Mouse (Mus musculus) intestine, postnatal 0 days (tissue): ENCODE measurements around the gene Slc41a2. TPM values are rescaled to one million over a fixed set of nuclear protein-coding genes. Genes with fewer than 3 reads are reported as not detected.
"Not testable (repeated sequence)": the region's sequence is repeated elsewhere in the genome, so short reads cannot be mapped to it uniquely, and the experiment has no call there.

ENCODE experiments used
- ATAC-seq: fragments of 200-750 bp; cut with Nextera tagmentation; 2 replicates; pipeline ENCODE4 v1.8.0; 2017; ENCODE audit warnings: mild to moderate bottlenecking, moderate TSS enrichment, moderate library complexity
- H3K27ac ChIP-seq: fragments of 300-500 bp; sonication (generic); 2 replicates; pipeline ENCODE4 v1.5.1; 2014; ENCODE audit warnings: mild to moderate bottlenecking, low read depth, low read length, moderate library complexity
- H3K27me3 ChIP-seq: fragments of 300-500 bp; sonication (generic); replicated peaks from 2 replicates; pipeline ENCODE4 v1.6.1; 2014; ENCODE audit warnings: low read length, mixed read lengths; ENCODE audit not compliant: control insufficient read depth, insufficient read depth
- H3K36me3 ChIP-seq: fragments of 300-500 bp; sonication (generic); 2 replicates; pipeline ENCODE4 v1.6.1; 2014; ENCODE audit warnings: mild to moderate bottlenecking, moderate library complexity; ENCODE audit not compliant: control insufficient read depth, insufficient read depth
- H3K4me1 ChIP-seq: fragments of 300-500 bp; sonication (generic); replicated peaks from 2 replicates; pipeline ENCODE4 v1.6.1; 2014; ENCODE audit warnings: antibody characterized with exemption, low read length, mixed read lengths; ENCODE audit not compliant: control insufficient read depth, insufficient read depth
- H3K4me2 ChIP-seq: fragments of 300-500 bp; sonication (generic); replicated peaks from 2 replicates; pipeline ENCODE4 v1.6.1; 2014; ENCODE audit warnings: low read depth, mild to moderate bottlenecking, moderate library complexity
- H3K4me3 ChIP-seq: fragments of 300-500 bp; sonication (generic); 2 replicates; pipeline ENCODE4 v1.5.1; 2014; ENCODE audit warnings: low read depth, low read length
- H3K9ac ChIP-seq: fragments of 300-500 bp; sonication (generic); 2 replicates; pipeline ENCODE4 v1.6.1; 2014; ENCODE audit warnings: mild to moderate bottlenecking, low read depth, low read length
- H3K9me3 ChIP-seq: fragments of 300-500 bp; sonication (generic); 2 replicates; pipeline ENCODE4 v1.6.1; 2016; ENCODE audit warnings: mixed run types; ENCODE audit not compliant: control insufficient read depth
- CTCF ChIP-seq: sonication (generic); IDR thresholded peaks from 2 replicates; pipeline ENCODE4 v1.5.1; 2016; ENCODE audit warnings: low read depth, mild to moderate bottlenecking, control low read depth, antibody characterized with exemption, moderate library complexity
- WGBS: fragments of 180-500 bp; shearing (Covaris S2); extraction: QIAGEN DNeasy Blood & Tissue Kit; methylation state at CpG from one replicate; pipeline ENCODE4 v1.1.7; 2014; 5-methylcytosine and 5-hydroxymethylcytosine counted together
- polyA plus RNA-seq: library from polyadenylated mRNA; unstranded; fragments of >200 nt; fragmentation: Nextera tagmentation; extraction: Ambion mirVana; gene quantifications from 2 replicates; pipeline ENCODE4 v1.2.1, GENCODE M21; 2015

The Slc41a2 gene
- polyA plus RNA-seq, 1 experiment from 2014 or later: 1.9 TPM

DNA sequence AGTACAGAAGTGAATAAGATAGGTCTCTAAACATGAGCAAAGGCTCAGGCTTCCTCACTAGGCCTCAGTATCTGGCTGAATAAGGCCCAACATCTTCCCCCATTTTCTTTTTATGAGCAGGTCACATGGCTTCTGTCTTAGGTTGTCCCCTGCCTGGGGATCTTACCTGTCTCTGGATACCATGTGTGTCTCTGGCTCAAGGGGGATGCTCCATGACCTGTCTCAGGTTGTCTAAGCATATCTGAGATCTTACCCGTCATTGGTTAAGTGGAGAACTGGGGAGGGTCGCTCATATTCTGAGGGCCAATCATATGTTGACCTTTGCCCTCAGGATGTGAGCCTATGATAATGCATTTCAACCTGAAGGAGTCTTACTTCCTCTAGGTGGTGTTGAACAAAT is 42.8 kb upstream of the Slc41a2 start:
- WGBS: 95% methylated on average over 2 of the region's 2 CpGs
- Histone ChIP-seq H3K9me3 (no peaks in the 10 kb centered on the region), H3K27ac (no peak overlapping the region), H3K36me3 (peaks cover 3% of the 10 kb centered on the region; the same call in 1 of the 2 replicates), H3K4me3 (no peak overlapping the region), H3K4me1 (no peaks in the 10 kb centered on the region), H3K4me2 (no peak overlapping the region), H3K27me3 (no peaks in the 10 kb centered on the region), H3K9ac (no peak overlapping the region)
- no peak for TF ChIP-seq CTCF
- ATAC-seq: no peak

DNA sequence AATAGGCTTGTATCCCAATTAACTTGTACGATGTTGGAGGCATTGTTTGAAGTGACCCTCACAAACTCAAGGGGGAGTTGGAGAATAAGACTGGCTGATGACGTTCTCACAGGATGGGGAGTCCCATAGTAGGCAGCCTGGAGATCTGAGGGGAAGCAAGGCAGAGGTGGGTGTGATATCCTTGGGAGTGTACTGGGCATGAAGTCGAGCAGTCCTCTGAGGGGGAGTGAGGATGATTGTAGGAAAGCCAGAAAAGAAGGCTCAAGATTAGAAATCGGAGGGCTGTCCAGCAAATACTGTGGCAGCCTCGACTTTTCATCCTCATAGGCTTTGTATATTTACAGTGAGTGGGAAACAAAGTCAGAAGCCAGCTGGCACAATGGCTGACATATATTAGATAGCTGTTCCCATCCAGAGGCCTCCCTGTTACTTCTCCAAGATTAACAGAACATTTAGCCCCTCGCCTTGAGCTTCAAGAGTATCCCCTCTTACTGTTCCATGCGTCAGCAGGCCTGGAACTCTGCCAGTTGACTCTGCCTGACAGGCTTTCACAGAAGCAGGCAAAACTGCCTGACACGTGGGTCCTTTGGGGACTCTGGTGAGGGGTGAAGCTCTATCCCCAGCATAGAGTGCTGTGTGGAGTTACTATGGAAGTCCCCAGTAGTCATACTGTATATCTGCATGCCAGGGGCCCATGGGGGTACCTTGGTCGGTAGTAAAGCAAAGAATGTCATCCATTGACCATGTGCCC is 40.6 kb upstream of the Slc41a2 start:
- WGBS: 80% methylated on average over 9 of the region's 9 CpGs
- H3K4me3 ChIP-seq: no peak overlapping the region
- H3K27ac ChIP-seq: no peak overlapping the region
- H3K27me3 ChIP-seq: no peaks in the 10 kb centered on the region
- no peak for ATAC-seq
- no peaks in the 10 kb centered on the region for H3K9me3 ChIP-seq
- H3K9ac ChIP-seq: no peak overlapping the region
- H3K36me3 ChIP-seq: peaks cover 3% of the 10 kb centered on the region; the same call in 1 of the 2 replicates
- no peaks in the 10 kb centered on the region for H3K4me1 ChIP-seq
- no peak overlapping the region for H3K4me2 ChIP-seq
- no peak for TF ChIP-seq CTCF

DNA sequence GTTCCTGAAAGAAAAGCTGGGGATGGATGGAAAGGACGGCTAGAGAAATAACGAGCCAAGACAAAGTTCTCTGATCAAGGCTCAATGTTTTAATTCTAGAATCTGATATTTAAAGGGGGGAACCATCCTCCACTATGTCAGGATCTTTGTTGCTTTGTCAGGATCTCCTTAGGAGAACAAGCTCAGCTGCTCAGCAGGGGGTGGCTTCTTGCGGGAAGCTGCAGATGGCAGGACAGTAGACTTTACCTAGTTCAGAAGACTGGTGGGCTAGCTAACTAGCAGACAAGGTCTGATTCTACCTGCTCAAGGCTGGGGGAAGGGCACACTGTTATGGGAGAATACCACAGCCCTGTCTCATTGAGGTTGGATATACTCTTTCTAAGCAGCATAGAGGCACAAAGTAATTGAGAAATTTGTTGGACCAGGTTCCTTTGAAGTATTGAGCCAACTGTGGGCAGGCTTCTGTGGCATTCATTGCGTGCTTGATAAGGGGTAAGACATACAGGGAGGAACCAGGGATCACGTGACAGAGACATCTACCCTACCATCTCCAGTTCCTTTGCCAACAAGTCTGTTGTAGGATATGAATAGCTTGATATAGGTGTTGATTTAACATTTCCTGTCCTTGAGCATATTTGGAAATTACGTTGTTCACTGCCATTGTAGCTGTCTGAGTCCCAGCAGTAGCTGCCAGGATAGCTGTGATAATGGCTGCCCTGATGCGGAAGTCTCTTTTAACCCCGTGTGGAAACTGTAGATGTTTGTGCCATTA is 39.4 kb upstream of the Slc41a2 start:
- no peaks in the 10 kb centered on the region for H3K27me3 ChIP-seq
- H3K27ac ChIP-seq: no peak overlapping the region
- no peak overlapping the region for H3K4me2 ChIP-seq
- H3K9ac ChIP-seq: no peak overlapping the region
- ATAC-seq: no peak
- H3K36me3 ChIP-seq: peaks cover 6% of the 10 kb centered on the region
- no peaks in the 10 kb centered on the region for H3K9me3 ChIP-seq
- no peaks in the 10 kb centered on the region for H3K4me1 ChIP-seq
- 89% methylated on average over 8 of the region's 8 CpGs for WGBS
- no peak overlapping the region for H3K4me3 ChIP-seq
- no peak for TF ChIP-seq CTCF

DNA sequence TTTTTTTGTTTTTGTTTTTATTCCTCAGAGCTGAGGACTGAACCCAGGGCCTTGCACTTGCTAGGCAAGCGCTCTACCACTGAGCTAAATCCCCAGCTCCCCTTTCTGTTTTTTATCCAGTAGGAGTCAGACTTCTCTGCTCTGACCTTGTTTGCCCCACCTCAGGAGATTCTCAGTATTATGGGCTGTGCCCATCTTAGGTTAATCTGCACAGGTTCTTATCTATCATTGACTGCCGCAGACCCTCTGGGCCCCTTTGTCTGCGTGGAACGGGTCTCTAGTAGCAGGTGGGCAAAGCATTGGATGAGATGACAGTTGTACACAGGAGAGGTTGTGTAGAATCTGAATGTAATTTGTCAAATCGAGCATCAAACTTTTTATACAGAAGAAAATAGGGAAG is 37.8 kb upstream of the Slc41a2 start:
- not testable (repeated sequence) for H3K9ac ChIP-seq, H3K27me3 ChIP-seq, H3K27ac ChIP-seq, H3K9me3 ChIP-seq, H3K4me2 ChIP-seq, H3K4me3 ChIP-seq, H3K4me1 ChIP-seq, ATAC-seq
- WGBS: 90% methylated on average over 5 of the region's 5 CpGs
- H3K36me3 ChIP-seq: peaks cover 12% of the 10 kb centered on the region

DNA sequence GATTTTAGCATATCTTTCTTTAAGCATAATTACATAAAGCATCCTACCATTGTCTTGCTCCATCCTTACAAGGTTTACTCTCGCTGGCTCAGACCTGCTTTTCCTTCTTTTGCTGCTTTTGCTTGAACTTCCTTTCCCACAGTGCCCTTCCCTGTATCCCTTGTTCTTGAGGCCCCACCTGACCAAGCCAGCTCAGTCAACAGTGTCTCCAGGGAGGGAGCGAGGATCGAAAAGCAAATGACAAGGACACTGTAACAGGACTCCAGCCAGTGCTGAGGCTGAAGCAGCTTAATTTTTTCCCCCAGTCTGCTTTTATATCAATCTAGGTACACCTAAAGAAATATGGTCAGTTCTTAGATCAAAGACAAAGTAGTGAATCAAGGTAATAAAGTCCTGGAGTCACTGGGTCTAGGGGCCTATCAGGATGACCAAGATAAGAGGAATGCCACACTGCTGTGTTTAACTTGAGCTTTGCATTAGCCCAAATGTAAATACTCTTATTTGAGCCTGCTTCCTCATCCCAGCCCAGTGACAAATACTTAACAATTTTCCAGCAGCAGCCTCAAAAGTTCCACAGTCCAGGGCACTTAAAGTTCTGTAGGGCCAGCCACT is 36.5 kb upstream of the Slc41a2 start:
- no peak for ATAC-seq
- no peak overlapping the region for H3K27ac ChIP-seq
- peaks cover 9% of the 10 kb centered on the region for H3K36me3 ChIP-seq
- no peak overlapping the region for H3K9ac ChIP-seq
- H3K4me1 ChIP-seq: no peaks in the 10 kb centered on the region
- no peak for TF ChIP-seq CTCF
- H3K9me3 ChIP-seq: no peaks in the 10 kb centered on the region
- no peak overlapping the region for H3K4me2 ChIP-seq
- H3K4me3 ChIP-seq: no peak overlapping the region
- WGBS: 55% methylated on average over 3 of the region's 3 CpGs
- no peaks in the 10 kb centered on the region for H3K27me3 ChIP-seq

DNA sequence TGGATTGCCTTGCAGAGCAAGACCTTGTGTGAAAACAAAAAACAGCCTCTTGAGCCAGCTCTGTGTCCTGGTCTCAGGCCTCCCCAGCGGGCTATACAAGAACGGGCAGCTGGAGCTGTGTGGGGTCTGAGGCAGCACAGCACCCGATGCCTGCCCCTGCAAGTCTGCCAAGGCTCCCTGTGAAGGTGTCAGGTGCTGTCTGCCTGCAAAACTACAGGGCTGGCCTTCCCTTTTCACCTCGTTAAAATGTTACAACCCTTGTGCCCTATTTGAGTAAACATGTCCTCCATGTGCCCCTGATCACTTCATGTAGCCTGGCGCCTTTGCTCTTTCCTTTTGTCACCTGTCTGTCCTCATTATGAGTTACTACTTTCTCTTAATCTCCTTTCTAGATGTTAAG is 31.2 kb upstream of the Slc41a2 start:
- H3K27ac ChIP-seq: no peak overlapping the region
- H3K9me3 ChIP-seq: no peaks in the 10 kb centered on the region
- H3K36me3 ChIP-seq: peaks cover 56% of the 10 kb centered on the region
- no peak overlapping the region for H3K4me2 ChIP-seq
- 63% methylated on average over 5 of the region's 5 CpGs for WGBS
- no peaks in the 10 kb centered on the region for H3K27me3 ChIP-seq
- no peaks in the 10 kb centered on the region for H3K4me1 ChIP-seq
- TF ChIP-seq CTCF: no peak
- no peak overlapping the region for H3K4me3 ChIP-seq
- no peak for ATAC-seq
- no peak overlapping the region for H3K9ac ChIP-seq
